Mouse (Mus musculus): ENCODE results near the gene Cux1. TPM values are rescaled to one million over a fixed set of nuclear protein-coding genes. Genes with fewer than 3 reads are reported as not detected.

Cux1 gene
- total RNA-seq, 4 experiments from 2014 or later, result 88.2 to 135 (median 105) TPM

GRCm38 (mm10) chr5:136535976-136536725 is 31.1 kb downstream of the Cux1 start:
- no peak for DNase-seq

- no peak for DNase-seq
Observed at GRCm38 (mm10) chr5:136535204-136535603, 32.1 kb downstream of the Cux1 start.

GRCm38 (mm10) chr5:136533371-136534276 is 33.7 kb downstream of the Cux1 start:
- no peak for DNase-seq

- no peak for DNase-seq
Observed at GRCm38 (mm10) chr5:136531674-136532365, 35.5 kb downstream of the Cux1 start.

- no peak for DNase-seq
Observed at GRCm38 (mm10) chr5:136530931-136531330, 36.4 kb downstream of the Cux1 start.

GRCm38 (mm10) chr5:136529165-136529564 is 38.1 kb downstream of the Cux1 start:
- DNase-seq, result no peak

GRCm38 (mm10) chr5:136527871-136528270 is 39.4 kb downstream of the Cux1 start:
- DNase-seq, result no peak

GRCm38 (mm10) chr5:136526545-136526909 is 40.8 kb downstream of the Cux1 start:
- no peak for DNase-seq

GRCm38 (mm10) chr5:136525896-136526544 is 41.3 kb downstream of the Cux1 start:
- no peak for DNase-seq

- DNase-seq, result no peak
Observed at GRCm38 (mm10) chr5:136522843-136523463, 44.3 kb downstream of the Cux1 start.

GRCm38 (mm10) chr5:136521656-136522055 is 45.6 kb downstream of the Cux1 start:
- DNase-seq, result no peak

- no peak for DNase-seq
Observed at GRCm38 (mm10) chr5:136518648-136519437, 48.4 kb downstream of the Cux1 start.

GRCm38 (mm10) chr5:136517510-136517909 is 49.8 kb downstream of the Cux1 start:
- no peak for DNase-seq

- DNase-seq, result no peak
Observed at GRCm38 (mm10) chr5:136516593-136516992, 50.7 kb downstream of the Cux1 start.

GRCm38 (mm10) chr5:136514049-136514677 is 53.1 kb downstream of the Cux1 start:
- DNase-seq, result no peak

- DNase-seq, result no peak
Observed at GRCm38 (mm10) chr5:136512103-136512674, 55.1 kb downstream of the Cux1 start.

GRCm38 (mm10) chr5:136511378-136511777 is 55.9 kb downstream of the Cux1 start:
- DNase-seq, result no peak

GRCm38 (mm10) chr5:136510609-136511008 is 56.7 kb downstream of the Cux1 start:
- no peak for DNase-seq

- no peak for DNase-seq
Observed at GRCm38 (mm10) chr5:136507629-136508028, 59.7 kb downstream of the Cux1 start.

- DNase-seq, result no peak
Observed at GRCm38 (mm10) chr5:136506262-136506661, 61.0 kb downstream of the Cux1 start.
